Mouse (Mus musculus): ENCODE measurements around the gene Atcay.

The Atcay gene

DNA sequence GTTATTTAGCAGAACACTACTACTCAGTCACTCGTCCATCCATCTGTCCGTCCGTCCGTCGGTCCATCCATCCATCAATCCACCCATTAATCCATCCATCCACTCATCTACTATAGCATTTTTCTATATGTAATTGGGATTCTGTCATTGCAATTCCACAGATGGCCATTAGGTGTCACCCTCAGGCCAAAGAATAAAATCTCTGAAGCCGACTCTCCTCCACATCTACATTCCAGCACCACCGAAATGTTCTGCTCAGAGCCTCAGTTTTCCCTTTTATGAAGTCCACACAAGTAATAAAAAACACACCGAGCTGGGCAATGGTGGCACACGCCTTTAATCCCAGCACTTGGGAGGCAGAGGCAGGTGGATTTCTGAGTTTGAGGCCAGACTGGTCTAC, 32.4 kb downstream of the Atcay start:
- Histone ChIP-seq H3K27me3 (ENCODE audit: control insufficient read depth, insufficient read depth, low read length, poor library complexity, severe bottlenecking) (no peaks in the 10 kb centered on the region), H3K36me3 (ENCODE audit: control insufficient read depth, insufficient read depth, low read length, poor library complexity, severe bottlenecking) (no peaks in the 10 kb centered on the region)
- peak; percentile 84 for DNase-seq (ENCODE audit: low read depth, low spot score)

DNA sequence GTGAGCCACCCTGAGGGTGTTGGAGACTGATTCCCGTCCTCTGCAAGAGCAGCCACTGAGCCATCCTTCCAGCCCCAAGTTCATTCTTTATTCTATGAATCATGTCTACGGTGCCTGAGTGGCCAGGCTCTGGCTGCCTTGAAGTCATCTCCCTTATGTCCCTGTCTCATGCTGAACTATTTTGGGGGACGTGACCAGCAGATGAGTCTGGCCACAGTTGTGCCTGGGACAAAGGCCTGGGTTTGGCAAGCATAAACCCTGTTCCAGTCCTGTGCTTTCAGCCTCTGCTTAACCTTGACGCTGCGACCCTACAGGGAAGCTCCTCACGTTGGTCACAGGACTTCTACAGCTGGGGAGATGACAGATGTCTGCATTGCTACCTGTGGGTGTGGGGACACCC, 33.3 kb downstream of the Atcay start:
- no peak for DNase-seq (ENCODE audit: low read depth, low spot score)
- Histone ChIP-seq H3K27me3 (ENCODE audit: control insufficient read depth, insufficient read depth, low read length, poor library complexity, severe bottlenecking) (no peaks in the 10 kb centered on the region), H3K36me3 (ENCODE audit: control insufficient read depth, insufficient read depth, low read length, poor library complexity, severe bottlenecking) (no peaks in the 10 kb centered on the region)

DNA sequence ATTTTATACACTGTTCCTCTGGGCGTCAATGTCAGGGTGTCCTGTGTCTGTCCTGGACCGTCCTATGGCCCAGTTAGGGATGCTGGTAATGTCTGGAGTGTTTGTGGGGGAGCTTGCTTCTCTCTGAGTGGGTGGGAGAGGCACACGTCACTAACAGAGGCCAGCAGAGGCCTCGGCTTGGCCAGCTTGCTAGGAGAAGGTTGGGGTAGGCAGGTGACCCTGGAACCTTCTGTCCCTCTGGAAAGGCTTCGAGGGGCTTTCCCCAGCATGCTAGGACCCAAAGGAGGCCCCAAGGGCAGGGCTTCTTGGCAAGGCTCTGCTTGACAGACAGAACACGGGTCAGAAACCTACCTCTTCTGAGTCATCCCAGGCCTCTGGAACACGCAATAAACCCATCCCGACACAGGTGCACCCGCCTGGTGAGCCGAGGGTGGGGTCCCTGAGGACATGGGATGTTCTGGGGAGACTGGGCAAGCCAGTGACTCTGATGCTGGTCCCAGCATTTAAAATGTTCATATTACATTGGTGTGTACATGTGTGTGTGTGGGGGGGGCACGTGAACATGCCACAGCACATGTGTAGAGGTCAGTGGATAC, 34.1 kb downstream of the Atcay start:
- Histone ChIP-seq H3K27me3 (ENCODE audit: control insufficient read depth, insufficient read depth, low read length, poor library complexity, severe bottlenecking) (no peaks in the 10 kb centered on the region), H3K36me3 (ENCODE audit: control insufficient read depth, insufficient read depth, low read length, poor library complexity, severe bottlenecking) (no peaks in the 10 kb centered on the region)
- no peak for DNase-seq (ENCODE audit: low read depth, low spot score)

DNA sequence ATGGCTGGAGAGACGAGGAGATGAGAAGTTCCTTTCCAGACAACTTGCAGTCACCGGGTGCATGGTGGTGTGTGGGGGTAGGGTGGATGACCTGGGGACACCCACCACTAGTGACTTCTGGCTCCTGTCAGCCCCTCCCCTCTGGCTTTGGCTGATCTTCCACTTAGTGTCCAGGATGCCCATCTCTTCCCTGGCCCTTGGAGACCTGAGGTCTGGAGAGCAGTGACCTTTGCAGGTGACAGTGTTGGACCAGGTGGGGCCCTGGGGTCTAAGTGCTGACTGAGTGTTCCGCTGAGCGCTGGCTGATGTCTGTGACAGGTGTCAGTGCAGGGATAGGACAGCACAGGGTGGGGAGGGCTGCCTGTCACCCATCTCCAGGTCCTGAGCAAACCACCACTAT, 35.3 kb downstream of the Atcay start:
- no peak for DNase-seq (ENCODE audit: low read depth, low spot score)
- Histone ChIP-seq H3K27me3 (ENCODE audit: control insufficient read depth, insufficient read depth, low read length, poor library complexity, severe bottlenecking) (no peaks in the 10 kb centered on the region), H3K36me3 (ENCODE audit: control insufficient read depth, insufficient read depth, low read length, poor library complexity, severe bottlenecking) (no peaks in the 10 kb centered on the region; the same call in none of the 2 replicates)

DNA sequence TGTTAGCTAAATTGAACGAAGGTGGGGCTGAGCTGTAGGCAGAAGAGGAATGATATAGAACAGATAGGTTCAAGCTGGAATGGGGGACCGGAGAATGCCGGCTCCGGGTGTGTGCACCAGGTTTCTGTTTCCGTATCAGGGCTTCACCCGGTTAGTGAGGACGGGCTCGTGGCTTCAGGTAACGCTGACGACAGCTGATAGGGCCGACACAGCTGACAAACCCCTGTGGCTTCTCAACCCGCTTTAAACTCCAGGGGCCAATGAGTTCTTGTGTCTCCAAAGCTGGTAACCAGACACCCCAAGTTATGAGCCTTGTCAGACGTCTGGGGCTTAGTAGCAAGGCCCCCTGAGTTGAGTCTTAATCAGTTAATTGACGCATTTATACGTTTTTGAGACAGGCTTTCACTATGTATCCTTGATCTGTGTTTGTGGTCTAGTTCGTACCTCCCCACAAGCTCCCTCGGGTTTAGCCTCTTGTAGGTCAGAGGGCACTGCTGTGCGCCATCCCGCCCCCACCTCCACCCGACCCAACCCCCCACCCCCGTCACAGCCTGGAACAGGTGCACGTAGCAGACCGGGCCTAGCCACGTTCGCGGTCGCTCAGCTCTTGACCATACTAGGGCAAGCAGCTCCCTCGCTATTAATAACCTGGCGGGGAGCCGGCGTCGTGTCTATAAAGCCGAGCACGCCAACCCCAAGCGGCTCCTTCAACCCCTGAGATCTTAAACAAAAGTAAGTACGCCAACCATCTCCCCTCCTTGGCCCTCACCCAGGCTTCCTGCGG, 36.5 kb downstream of the Atcay start:
- DNase-seq (ENCODE audit: low read depth, low spot score) = peak; percentile 78
- no peaks in the 10 kb centered on the region for H3K27me3 ChIP-seq (ENCODE audit: control insufficient read depth, insufficient read depth, low read length, poor library complexity, severe bottlenecking)
- H3K36me3 ChIP-seq (ENCODE audit: control insufficient read depth, insufficient read depth, low read length, poor library complexity, severe bottlenecking) = no peaks in the 10 kb centered on the region; the same call in none of the 2 replicates

DNA sequence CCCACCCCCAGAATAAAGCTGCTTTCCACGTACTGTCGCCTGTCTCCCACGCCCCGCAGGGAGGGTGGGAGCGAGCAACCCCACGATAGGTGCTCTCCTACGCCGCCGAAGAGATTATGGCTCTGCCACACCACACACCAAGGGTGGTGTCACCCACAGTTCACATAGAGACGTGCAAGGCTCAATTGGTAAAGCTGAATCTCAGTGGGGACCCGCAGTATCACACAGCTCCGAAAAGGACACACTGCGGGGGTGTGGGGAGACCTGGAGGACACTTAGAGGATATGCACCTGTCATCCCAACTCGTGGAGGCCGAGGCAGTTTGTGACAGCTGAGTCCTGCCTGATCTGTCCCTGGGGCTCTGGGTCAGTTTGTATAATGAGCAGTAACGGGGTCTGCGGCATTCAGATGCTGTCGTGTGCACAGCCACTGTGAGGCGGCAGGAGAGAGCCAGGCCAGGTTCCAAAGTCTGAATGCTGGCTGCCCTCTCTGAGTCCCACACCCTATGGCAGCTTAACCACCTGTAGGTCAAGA, 37.6 kb downstream of the Atcay start:
- DNase-seq (ENCODE audit: low read depth, low spot score) = no peak
- Histone ChIP-seq H3K27me3 (ENCODE audit: control insufficient read depth, insufficient read depth, low read length, poor library complexity, severe bottlenecking) (no peaks in the 10 kb centered on the region), H3K36me3 (ENCODE audit: control insufficient read depth, insufficient read depth, low read length, poor library complexity, severe bottlenecking) (peaks cover 2% of the 10 kb centered on the region)

DNA sequence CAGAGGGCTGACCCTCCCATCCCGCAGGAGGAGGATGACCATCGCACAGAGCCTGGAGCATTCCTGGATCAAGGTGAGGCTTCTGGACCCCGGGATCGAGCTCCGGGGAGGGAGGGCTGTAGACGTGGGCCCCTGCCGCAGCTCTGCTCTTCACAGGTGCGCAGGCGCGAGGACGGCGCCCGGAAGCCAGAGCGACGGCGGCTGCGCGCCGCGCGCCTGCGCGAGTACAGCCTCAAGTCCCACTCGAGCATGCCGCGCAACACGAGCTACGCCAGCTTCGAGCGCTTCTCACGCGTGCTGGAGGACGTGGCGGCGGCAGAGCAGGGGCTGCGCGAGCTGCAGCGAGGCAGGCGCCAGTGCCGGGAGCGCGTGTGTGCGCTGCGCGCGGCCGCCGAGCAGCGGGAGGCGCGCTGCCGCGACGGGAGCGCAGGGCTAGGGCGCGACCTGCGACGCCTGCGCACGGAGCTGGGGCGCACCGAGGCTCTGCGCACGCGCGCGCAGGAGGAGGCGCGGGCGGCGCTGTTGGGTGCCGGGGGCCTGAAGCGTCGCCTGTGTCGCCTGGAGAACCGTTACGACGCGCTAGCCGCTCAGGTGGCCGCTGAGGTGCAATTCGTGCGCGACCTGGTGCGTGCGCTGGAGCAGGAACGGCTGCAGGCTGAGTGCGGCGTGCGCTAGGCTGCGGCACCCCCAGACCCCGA, 38.2 kb downstream of the Atcay start:
- H3K36me3 ChIP-seq (ENCODE audit: control insufficient read depth, insufficient read depth, low read length, poor library complexity, severe bottlenecking) = peaks cover 2% of the 10 kb centered on the region
- DNase-seq (ENCODE audit: low read depth, low spot score) = peak; percentile 94
- H3K27me3 ChIP-seq (ENCODE audit: control insufficient read depth, insufficient read depth, low read length, poor library complexity, severe bottlenecking) = no peaks in the 10 kb centered on the region

DNA sequence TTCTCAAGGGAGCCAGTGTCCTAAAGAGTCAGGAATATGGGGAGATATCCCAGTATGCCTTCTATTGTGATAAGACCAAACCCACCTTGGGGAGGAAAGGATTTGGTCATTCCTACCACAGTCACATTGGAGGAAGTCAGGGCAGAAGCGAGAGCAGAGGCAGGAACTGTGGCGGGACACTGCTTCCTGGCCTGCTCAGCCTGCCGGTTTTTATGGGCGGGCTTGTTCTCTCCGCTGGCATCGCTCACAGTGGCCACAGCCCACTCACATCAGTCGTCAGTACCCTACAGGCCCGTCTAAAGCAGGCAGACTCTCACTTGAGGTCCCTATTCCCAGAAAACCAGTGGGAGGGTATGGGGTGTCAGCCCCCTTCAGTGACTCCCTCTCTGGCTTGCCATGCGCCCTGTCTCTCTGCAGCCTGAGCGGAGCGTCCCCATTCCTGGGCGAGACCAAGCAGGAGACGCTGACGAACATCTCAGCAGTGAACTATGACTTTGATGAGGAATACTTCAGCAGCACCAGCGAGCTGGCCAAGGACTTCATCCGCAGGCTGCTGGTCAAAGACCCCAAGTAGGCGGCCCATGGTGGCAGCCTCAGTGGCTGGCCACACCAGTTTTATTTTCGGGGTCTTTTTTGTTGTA, 39.2 kb downstream of the Atcay start:
- H3K36me3 ChIP-seq (ENCODE audit: control insufficient read depth, insufficient read depth, low read length, poor library complexity, severe bottlenecking) = peaks cover 2% of the 10 kb centered on the region
- no peaks in the 10 kb centered on the region for H3K27me3 ChIP-seq (ENCODE audit: control insufficient read depth, insufficient read depth, low read length, poor library complexity, severe bottlenecking)
- peak; percentile 23 for DNase-seq (ENCODE audit: low read depth, low spot score)

DNA sequence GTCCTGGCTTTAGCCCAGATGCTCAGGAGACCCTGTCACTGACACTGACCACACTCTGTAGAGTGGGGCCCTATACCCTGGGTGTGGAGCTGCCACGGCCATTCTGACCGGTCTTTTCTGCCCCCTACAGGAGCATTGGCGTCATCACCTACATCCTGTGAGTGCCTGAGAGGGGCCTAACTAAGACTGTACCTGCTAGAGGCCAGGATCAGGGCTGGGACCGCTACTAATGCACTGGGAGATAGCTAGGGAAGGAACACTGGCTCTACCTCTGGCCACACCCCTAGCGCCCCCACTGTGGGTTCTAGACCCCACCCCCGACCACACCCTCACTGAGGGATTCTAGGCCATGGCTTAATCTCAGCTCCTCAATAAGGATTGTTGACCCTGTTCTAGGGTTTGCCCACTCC, 39.7 kb downstream of the Atcay start:
- DNase-seq (ENCODE audit: low read depth, low spot score) = peak; percentile 39
- no peaks in the 10 kb centered on the region for H3K27me3 ChIP-seq (ENCODE audit: control insufficient read depth, insufficient read depth, low read length, poor library complexity, severe bottlenecking)

DNA sequence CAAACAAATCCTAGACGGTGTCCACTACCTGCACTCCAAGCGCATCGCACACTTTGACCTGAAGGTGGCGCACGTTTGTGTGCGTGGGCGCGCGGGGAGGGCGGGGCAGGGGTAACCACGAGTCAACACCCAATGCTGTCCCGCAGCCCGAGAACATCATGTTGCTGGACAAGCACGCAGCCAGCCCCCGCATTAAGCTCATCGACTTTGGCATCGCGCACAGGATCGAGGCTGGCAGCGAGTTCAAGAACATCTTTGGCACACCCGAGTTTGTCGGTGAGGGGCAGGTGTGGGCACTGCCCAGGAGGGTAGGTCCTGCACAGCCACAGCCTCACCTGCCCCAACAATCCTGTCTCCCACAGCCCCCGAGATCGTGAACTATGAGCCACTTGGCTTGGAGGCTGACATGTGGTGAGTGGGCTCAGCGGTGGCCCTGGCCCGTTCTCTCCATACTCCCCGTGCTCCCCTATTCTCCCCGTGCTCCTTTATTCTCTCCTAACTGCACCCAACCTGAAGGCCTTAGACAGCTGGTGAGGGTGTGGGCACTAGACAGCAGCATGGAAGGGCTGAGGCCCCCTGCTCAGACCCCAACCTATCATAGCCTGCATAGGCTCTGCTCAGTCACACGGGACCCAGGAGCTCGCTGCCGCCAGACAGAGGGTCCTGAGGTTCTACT, 40.3 kb downstream of the Atcay start:
- Histone ChIP-seq H3K36me3 (ENCODE audit: control insufficient read depth, insufficient read depth, low read length, poor library complexity, severe bottlenecking) (peaks cover 2% of the 10 kb centered on the region), H3K27me3 (ENCODE audit: control insufficient read depth, insufficient read depth, low read length, poor library complexity, severe bottlenecking) (no peaks in the 10 kb centered on the region)
- DNase-seq (ENCODE audit: low read depth, low spot score) = peak; percentile 49

More for the DNA sequence above, 39.7 kb downstream of the Atcay start:
- H3K36me3 ChIP-seq (ENCODE audit: control insufficient read depth, insufficient read depth, low read length, poor library complexity, severe bottlenecking) = peaks cover 2% of the 10 kb centered on the region

DNA sequence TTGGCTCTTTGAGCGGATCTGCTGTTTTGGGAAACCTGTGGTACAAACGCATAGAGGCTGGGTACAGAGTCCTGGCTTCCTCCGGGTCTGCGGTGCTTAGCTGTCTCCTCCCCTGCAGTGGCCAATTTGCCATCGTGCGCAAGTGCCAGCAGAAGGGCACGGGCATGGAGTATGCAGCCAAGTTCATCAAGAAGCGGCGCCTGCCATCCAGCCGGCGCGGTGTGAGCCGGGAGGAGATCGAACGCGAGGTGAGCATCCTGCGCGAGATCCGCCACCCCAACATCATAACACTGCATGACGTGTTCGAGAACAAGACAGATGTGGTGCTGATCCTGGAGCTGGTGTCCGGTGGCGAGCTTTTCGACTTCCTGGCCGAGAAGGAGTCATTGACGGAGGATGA, 40.8 kb downstream of the Atcay start:
- Histone ChIP-seq H3K27me3 (ENCODE audit: control insufficient read depth, insufficient read depth, low read length, poor library complexity, severe bottlenecking) (no peaks in the 10 kb centered on the region), H3K36me3 (ENCODE audit: control insufficient read depth, insufficient read depth, low read length, poor library complexity, severe bottlenecking) (peaks cover 2% of the 10 kb centered on the region)
- no peak for DNase-seq (ENCODE audit: low read depth, low spot score)

DNA sequence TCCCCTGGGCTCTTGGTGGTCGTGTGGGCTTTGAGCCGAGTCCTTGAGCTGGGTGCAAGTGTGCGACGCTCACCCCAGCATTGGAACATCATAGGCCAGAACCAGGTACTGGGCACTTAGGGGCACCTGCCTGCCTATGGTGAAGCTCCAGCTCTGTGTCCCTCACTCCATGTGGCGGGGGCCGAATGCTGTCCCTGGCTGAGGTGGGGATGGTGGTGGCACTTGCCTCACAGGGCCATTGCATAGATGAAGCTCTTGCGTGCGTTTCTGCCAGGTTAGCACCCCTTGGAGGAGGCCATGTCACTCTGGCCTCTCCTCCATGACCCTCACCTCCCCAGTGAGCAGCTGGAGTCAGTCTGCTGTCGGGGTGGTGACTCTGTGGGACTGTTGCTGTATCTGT, 43.5 kb downstream of the Atcay start:
- no peaks in the 10 kb centered on the region for H3K27me3 ChIP-seq (ENCODE audit: control insufficient read depth, insufficient read depth, low read length, poor library complexity, severe bottlenecking)
- H3K36me3 ChIP-seq (ENCODE audit: control insufficient read depth, insufficient read depth, low read length, poor library complexity, severe bottlenecking) = peaks cover 4% of the 10 kb centered on the region
- no peak for DNase-seq (ENCODE audit: low read depth, low spot score)

DNA sequence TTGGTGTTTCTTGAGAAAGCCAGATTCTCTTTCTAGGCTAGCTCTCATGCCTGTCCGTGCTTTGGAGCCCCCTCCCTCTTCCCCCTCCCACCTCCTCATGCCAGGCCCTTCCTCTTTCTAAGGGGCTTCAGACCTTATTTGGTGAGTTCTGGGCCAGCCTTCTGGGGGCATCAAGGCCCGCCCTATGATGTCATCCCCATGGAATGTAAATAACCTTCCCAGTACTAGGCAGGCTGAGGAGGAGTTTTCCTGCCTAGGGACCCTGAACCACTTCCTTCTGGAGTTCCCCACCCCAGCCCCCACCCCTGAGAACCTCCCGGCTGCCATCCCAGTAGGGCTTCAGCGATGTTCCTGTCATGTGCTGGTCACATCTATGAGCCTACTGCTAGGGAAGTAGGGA, 45.9 kb downstream of the Atcay start:
- H3K27me3 ChIP-seq (ENCODE audit: control insufficient read depth, insufficient read depth, low read length, poor library complexity, severe bottlenecking) = no peaks in the 10 kb centered on the region
- peak; percentile 7 for DNase-seq (ENCODE audit: low read depth, low spot score)
- H3K36me3 ChIP-seq (ENCODE audit: control insufficient read depth, insufficient read depth, low read length, poor library complexity, severe bottlenecking) = peaks cover 18% of the 10 kb centered on the region

DNA sequence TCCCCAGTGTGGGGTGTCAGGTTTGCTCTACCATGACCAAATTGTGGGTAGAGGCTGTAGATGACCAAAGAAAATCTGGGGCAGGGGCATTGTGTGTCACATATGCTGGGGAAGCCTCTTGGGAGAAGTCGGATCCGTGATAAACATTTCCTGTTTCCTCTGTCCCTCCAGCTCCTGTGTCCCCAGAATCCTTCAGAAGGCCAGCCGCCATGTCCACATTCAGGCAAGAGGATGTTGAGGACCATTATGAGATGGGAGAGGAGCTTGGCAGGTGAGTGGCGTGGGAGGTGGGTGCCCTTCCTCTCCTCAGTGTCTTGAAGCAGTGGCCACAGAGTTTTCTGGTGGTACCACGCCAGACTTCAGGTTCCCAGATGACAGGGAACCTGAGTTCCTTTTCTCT, 46.8 kb downstream of the Atcay start, which contains the start of gene 4930442H23Rik:
4930442H23Rik (minus strand) TSS at position 45 of the 400 bp plus-strand sequence.
- peak; percentile 4 for DNase-seq (ENCODE audit: low read depth, low spot score)
- H3K27me3 ChIP-seq (ENCODE audit: control insufficient read depth, insufficient read depth, low read length, poor library complexity, severe bottlenecking) = no peaks in the 10 kb centered on the region
- H3K36me3 ChIP-seq (ENCODE audit: control insufficient read depth, insufficient read depth, low read length, poor library complexity, severe bottlenecking) = peaks cover 27% of the 10 kb centered on the region
